Mouse (Mus musculus): Measurements from ENCODE around the gene Bub3. TPM values are rescaled to one million over a fixed set of nuclear protein-coding genes. Genes with fewer than 3 reads are reported as not detected.

The Bub3 gene
- polyA plus RNA-seq (2012; rRNA removed) = 63.7 and 77.0 TPM in 2 replicates

GRCm38 (mm10) chr7:131559986-131560696, at the start of gene Bub3:
TSS of gene Bub3 (plus strand) at chr7:131560222.
- DNase-seq (ENCODE audit: low spot score) = peak; percentile 80

GRCm38 (mm10) chr7:131539979-131540378, 20.0 kb upstream of the Bub3 start:
- DNase-seq (ENCODE audit: low spot score) = peak; percentile 70

- DNase-seq (ENCODE audit: low spot score) = no peak
Observed at GRCm38 (mm10) chr7:131541184-131542114, 18.6 kb upstream of the Bub3 start.

DNA sequence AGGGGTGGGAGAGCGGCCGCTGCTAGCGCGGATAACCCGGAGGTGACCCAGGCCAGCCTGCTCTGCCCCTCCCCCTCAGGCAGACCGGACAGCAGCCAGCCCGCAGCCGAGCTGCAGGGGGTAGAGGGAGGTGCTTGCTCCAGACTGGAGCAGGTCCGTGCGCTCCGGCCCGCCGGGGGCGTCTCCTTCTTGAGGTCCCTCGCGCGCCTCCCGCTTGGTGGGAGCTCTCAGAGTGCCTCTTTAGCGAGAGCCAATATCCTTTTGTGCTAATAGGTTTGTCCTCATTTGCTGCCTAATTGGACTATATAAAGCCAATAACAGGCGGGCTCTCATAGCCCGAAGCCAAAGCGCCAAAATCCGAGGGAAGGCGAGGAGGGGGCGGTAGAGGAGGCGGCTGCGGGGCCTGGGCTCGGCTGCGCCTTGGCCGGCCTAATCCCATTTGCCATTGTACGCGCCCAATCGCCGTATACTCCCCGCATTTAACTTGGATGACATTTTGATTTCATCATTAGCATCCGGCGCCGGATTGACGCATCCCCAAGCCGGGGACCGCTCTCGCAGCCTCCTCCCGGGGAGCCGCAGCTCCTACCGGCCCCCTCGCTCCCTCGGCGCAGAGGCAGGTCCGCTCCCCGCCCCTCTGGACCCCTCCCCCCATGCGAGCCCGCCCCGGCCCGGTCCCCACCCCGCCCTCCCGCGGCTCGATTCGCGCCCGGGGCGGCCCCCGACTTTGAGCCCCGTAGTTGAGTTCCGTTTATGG, 17.7 kb upstream of the Bub3 start, which contains the start of gene Hmx3:
Gene Hmx3, plus strand, starts transcription at position 753 of the 757 bp plus-strand sequence.
- no peak for DNase-seq (ENCODE audit: low spot score)

- DNase-seq (ENCODE audit: low spot score) = no peak
Observed at GRCm38 (mm10) chr7:131542872-131543622, 17.0 kb upstream of the Bub3 start.

GRCm38 (mm10) chr7:131543623-131544481, 16.2 kb upstream of the Bub3 start:
- DNase-seq (ENCODE audit: low spot score) = no peak

GRCm38 (mm10) chr7:131544871-131545270, 15.2 kb upstream of the Bub3 start:
- DNase-seq (ENCODE audit: low spot score) = no peak

GRCm38 (mm10) chr7:131545701-131546385, 14.2 kb upstream of the Bub3 start:
- no peak for DNase-seq (ENCODE audit: low spot score)

DNA sequence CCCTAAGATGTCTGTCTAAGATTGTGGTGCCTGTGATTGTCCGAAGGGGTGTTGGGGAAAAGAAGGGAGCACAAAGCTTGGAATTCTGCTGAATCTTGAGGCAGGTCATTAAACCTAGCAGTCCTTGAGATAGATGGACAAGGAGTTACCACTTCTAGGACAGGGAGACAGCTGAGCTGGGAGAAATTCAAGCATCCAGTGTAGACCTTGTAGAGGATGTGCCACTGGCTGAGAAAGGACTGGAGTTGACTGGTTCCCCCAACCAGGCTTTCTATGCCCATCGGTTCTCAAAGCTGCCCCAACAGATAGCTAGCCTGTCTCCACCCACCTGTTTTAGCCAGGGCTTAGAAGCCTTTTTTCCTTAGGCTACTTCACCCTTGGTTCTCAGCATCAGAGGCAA, 13.6 kb upstream of the Bub3 start:
- no peak for DNase-seq (ENCODE audit: low spot score)

DNA sequence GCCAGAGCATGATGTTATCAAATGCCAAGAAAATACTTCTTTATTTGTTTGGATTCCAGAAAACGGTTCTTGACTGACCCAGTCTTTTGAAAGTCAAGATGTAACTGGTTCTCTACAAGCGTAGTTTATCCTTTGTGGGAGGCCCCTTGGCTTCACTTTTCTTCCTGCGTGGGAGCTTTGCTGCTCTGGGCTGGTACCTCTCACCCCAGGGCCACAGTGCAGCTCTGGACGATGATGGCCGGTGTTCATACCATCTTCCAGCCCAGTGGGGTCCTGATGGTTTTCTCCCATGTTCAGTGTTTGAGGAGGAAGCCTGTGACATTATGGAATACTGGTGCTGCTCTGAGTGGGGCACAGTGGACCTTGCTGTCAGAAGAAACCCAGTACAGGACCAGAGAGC, 12.5 kb upstream of the Bub3 start:
- DNase-seq (ENCODE audit: low spot score) = no peak

- DNase-seq (ENCODE audit: low spot score) = no peak
Observed at GRCm38 (mm10) chr7:131548473-131548872, 11.5 kb upstream of the Bub3 start, which contains the start of gene Hmx2. TSS of gene Hmx2 (plus strand) at chr7:131548773.

DNA sequence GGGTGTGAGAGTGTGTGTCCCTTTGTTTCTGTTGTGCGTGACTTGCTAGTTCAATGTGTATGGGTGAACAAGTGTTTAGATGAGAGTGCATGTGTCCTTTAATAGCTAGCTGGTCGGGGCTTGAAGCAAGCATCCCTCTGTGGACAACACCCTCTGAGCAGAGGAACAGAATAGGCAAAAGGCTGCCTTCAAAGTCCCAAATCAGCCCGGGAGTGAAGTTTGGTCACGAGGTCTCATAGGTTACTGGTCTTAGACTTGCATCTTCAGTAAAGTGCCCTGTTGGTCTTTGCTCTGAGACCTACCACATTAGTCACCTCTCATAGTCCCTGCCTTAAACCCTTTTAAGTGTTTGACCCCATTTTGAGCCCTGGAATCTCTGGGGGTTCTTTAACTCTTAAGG, 8.6 kb upstream of the Bub3 start:
- DNase-seq (ENCODE audit: low spot score) = no peak

GRCm38 (mm10) chr7:131551931-131552741, 7.9 kb upstream of the Bub3 start:
- DNase-seq (ENCODE audit: low spot score) = no peak

DNA sequence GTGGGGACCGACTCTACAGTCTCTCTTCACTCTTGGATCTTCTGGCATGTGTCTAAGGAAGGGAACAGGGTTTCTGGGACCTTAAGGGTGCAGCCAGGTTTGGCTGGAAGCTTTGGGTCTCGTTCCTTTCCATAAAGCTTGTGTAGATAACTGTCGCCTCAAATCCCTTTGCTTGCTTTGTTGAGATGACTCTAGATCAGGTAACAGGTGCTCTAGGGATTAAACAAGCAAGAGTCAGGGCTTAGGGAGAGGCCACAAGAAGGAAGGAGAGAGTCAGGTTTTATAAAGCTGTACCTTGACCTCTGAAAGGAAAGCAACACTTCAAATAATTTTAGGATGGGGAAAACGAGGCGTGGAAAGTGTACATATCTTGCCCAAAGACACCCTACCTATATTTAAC, 7.2 kb upstream of the Bub3 start:
- no peak for DNase-seq (ENCODE audit: low spot score)

GRCm38 (mm10) chr7:131553771-131554175, 6.2 kb upstream of the Bub3 start:
- DNase-seq (ENCODE audit: low spot score) = peak; percentile 44

- no peak for DNase-seq (ENCODE audit: low spot score)
Observed at GRCm38 (mm10) chr7:131554341-131555180, 5.5 kb upstream of the Bub3 start.

- peak; percentile 32 for DNase-seq (ENCODE audit: low spot score)
Observed at GRCm38 (mm10) chr7:131555301-131556081, 4.5 kb upstream of the Bub3 start.
